Mouse (Mus musculus) C2C12 (cell line): ENCODE measurements at regions not wholly inside any gene's neighbourhood (a gene's known extent, or its start where the extent isn't known, plus 50 kb on each side); places are given as distances from the start of the nearest gene placed in this dataset.

Experiments used
- CEBPB ChIP-seq: IDR thresholded peaks from one replicate; pipeline ENCODE4 v1.6.1; 2011; ENCODE audit warnings: low read depth, mild to moderate bottlenecking, control low read depth, moderate library complexity
- CTCF ChIP-seq: IDR thresholded peaks from one replicate; pipeline ENCODE4 v1.5.1; 2011; ENCODE audit not compliant: control insufficient read depth, insufficient read depth, insufficient read length
- FOSL1 ChIP-seq: IDR thresholded peaks from one replicate; pipeline ENCODE4 v1.8.0; 2011; ENCODE audit warnings: mild to moderate bottlenecking, low read length; ENCODE audit not compliant: poor library complexity, insufficient read depth, severe bottlenecking
- MAX ChIP-seq: IDR thresholded peaks from one replicate; pipeline ENCODE4 v1.6.1; 2011; ENCODE audit warnings: mild to moderate bottlenecking, control low read depth
- MYOD1 ChIP-seq: IDR thresholded peaks from one replicate; pipeline ENCODE4 v1.6.1; 2011; ENCODE audit warnings: low read depth; ENCODE audit not compliant: control insufficient read depth, insufficient read length
- MYOG ChIP-seq: IDR thresholded peaks from one replicate; pipeline ENCODE4 v1.6.1; 2011; ENCODE audit not compliant: control insufficient read depth, insufficient read length; ENCODE audit errors: extremely low read depth
- USF1 ChIP-seq: IDR thresholded peaks from one replicate; pipeline ENCODE4 v1.6.1; 2011; ENCODE audit warnings: low read depth, mild to moderate bottlenecking, control low read depth, moderate library complexity

DNA sequence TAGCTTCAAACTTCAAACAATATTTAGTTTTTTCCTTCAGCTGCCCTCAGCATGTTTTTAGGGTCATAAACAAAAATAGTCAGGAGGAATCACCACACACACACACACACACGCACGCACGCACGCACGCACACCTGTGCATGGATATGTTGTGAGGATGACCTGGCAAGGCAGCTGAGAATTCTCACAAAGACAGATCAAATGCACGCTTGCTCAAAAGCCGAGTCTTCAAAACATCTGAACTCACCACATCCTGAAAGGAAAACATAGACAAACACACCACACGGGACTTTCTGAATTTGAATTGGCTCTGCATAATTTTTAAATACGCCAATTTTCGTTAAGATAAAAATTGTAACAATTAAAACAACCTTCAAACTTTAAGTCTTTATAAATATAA is 52.7 kb upstream of the Foxq1 start:
- TF ChIP-seq CTCF (no peak), CEBPB (no peak), USF1 (no peak), MAX (no peak), MYOD1 (no peak), MYOG (no peak), FOSL1 (no peak)
